Comparison of ENCODE assay signal across 8 mouse cellular contexts in genomic region chr17:56292531-56293222, GRCm38 (mm10). TPM values are rescaled to one million over a fixed set of nuclear protein-coding genes. Genes with fewer than 3 reads are reported as not detected.
DNase-seq lines count a peak whose midpoint lies in the region; ATAC-seq lines count a peak whose summit lies in the region.

Plin3 (minus strand) TSS chr17:56292873.

- no peaks in the 10 kb centered on the region for H3K36me3 ChIP-seq in intestine, embryonic 14.5 days (ENCODE audit: control insufficient read depth, insufficient read depth, low read length)
- no peaks in the 10 kb centered on the region for H3K36me3 ChIP-seq in neural tube, embryonic 13.5 days

- no peaks in the 10 kb centered on the region for H3K9me3 ChIP-seq in intestine, embryonic 14.5 days (ENCODE audit: control insufficient read depth, low read length)
- no peaks in the 10 kb centered on the region for H3K9me3 ChIP-seq in neural tube, embryonic 13.5 days

- 92% methylated on average over 4 of the region's 4 CpGs for WGBS in intestine, embryonic 14.5 days
- 86% methylated on average over 4 of the region's 4 CpGs for WGBS in neural tube, embryonic 13.5 days

- no peak within 1 kb of the TSS for H3K4me3 ChIP-seq in intestine, embryonic 14.5 days (ENCODE audit: low read depth, low read length)
- no peak within 1 kb of the TSS for H3K4me3 ChIP-seq in neural tube, embryonic 13.5 days

- DNase-seq in layer of hippocampus, adult 8-10 months (ENCODE audit: low spot score in 2 of 2): no peak
- DNase-seq in layer of hippocampus, postnatal 14 days (ENCODE audit: low spot score in 2 of 2): no peak
- DNase-seq in adrenal gland, postnatal 14 days: peak; percentile 63
- DNase-seq in gonadal fat pad, adult 2 months (ENCODE audit: low read depth): no peak
- DNase-seq in intestine, embryonic 14.5 days (ENCODE audit: low spot score): no peak
- no peak for DNase-seq in right cerebral cortex, postnatal 10 days (ENCODE audit: low spot score in 2 of 2)

- H3K27me3 ChIP-seq in intestine, embryonic 14.5 days (replicated peaks; ENCODE audit: control insufficient read depth, insufficient read depth, low read length): no peaks in the 10 kb centered on the region
- H3K27me3 ChIP-seq in neural tube, embryonic 13.5 days: no peaks in the 10 kb centered on the region

- H3K4me1 ChIP-seq in intestine, embryonic 14.5 days (replicated peaks; ENCODE audit: control insufficient read depth, insufficient read depth, low read length): peaks cover 22% of the 10 kb centered on the region
- H3K4me1 ChIP-seq in neural tube, embryonic 13.5 days (replicated peaks): peaks cover 38% of the 10 kb centered on the region

- H3K27ac ChIP-seq in intestine, embryonic 14.5 days (ENCODE audit: low read depth): peak within 1 kb of the TSS; percentile 92; the same call in 1 of the 2 replicates
- no peak within 1 kb of the TSS; the same call in 1 of the 2 replicates for H3K27ac ChIP-seq in neural tube, embryonic 13.5 days (replicated peaks)

- H3K9ac ChIP-seq in intestine, embryonic 14.5 days (ENCODE audit: low read length): no peak within 1 kb of the TSS
- H3K9ac ChIP-seq in neural tube, embryonic 13.5 days: no peak within 1 kb of the TSS; the same call in 1 of the 2 replicates

- ATAC-seq in intestine, embryonic 14.5 days (replicated peaks; ENCODE audit: low FRiP score, low TSS enrichment, low read depth): no peak
- no peak for ATAC-seq in neural tube, embryonic 13.5 days (ENCODE audit: low read depth)
- no peak for ATAC-seq in megakaryocyte progenitor cell, adult 5-6 weeks (replicated peaks; ENCODE audit: poor library complexity)

- no peak within 1 kb of the TSS for H3K4me2 ChIP-seq in intestine, embryonic 14.5 days (ENCODE audit: low read length)
- H3K4me2 ChIP-seq in neural tube, embryonic 13.5 days: no peak within 1 kb of the TSS

RNA-seq across cellular contexts. Expression of gene Plin3, which starts in this region (rescaled TPM):
- total RNA-seq in layer of hippocampus, adult 8-10 months (2022): 10 to 100 TPM; 13.2 to 22.6 (median 19.6) TPM
- total RNA-seq in layer of hippocampus, postnatal 14 days (2021): 1 to 10 TPM; 5.1 to 9.1 TPM
- total RNA-seq in adrenal gland, postnatal 14 days (2021): 76.9 and 106 TPM in 2 replicates
- 40.7 and 53.2 TPM in 2 replicates for polyA plus RNA-seq in gonadal fat pad, adult 2 months (2012; rRNA removed)
- 88.2 and 95.1 TPM in 2 replicates for polyA plus RNA-seq in intestine, embryonic 14.5 days (2014; fragmentation: Nextera tagmentation; extraction: Ambion mirVana)
- 21.5 and 24.7 TPM in 2 replicates for polyA plus RNA-seq in neural tube, embryonic 13.5 days (2015; fragmentation: Nextera tagmentation; extraction: Ambion mirVana)
- 7.3 and 8.1 TPM in 2 replicates for total RNA-seq in megakaryocyte progenitor cell, adult 5-6 weeks (2015)
- total RNA-seq in megakaryocyte progenitor cell, adult 5-6 weeks (2017): 28.1 TPM in 2 replicates
